Mouse (Mus musculus) neural tube, embryonic 11.5 days (tissue): ENCODE results near the gene Zfp706. TPM values are rescaled to one million over a fixed set of nuclear protein-coding genes. Genes with fewer than 3 reads are reported as not detected.
A peak's percentile ranks its signal among the peaks of the same experiment; 100 is the strongest.

Experiments used
- ATAC-seq: fragments of 200-750 bp; cut with Nextera tagmentation; 2 replicates; pipeline ENCODE4 v1.8.0; 2017; ENCODE audit warnings: moderate number of reproducible peaks, mild to moderate bottlenecking, moderate TSS enrichment, moderate library complexity; ENCODE audit not compliant: insufficient read depth, low FRiP score, low TSS enrichment
- DNase-seq: peaks from one replicate; pipeline ENCODE4 v3.0.0-alpha.2; 2015; ENCODE audit warnings: low spot score
- H3K27ac ChIP-seq: fragments of 300-500 bp; sonication (generic); 2 replicates; pipeline ENCODE4 v1.5.1; 2014; ENCODE audit warnings: low read depth, mild to moderate bottlenecking, low read length
- H3K27me3 ChIP-seq: fragments of 300-500 bp; sonication (generic); 2 replicates; pipeline ENCODE4 v1.6.1; 2014; ENCODE audit warnings: mild to moderate bottlenecking, low read length, mixed read lengths; ENCODE audit not compliant: control insufficient read depth, insufficient read depth
- H3K36me3 ChIP-seq: fragments of 300-500 bp; sonication (generic); 2 replicates; pipeline ENCODE4 v1.6.1; 2014; ENCODE audit warnings: mild to moderate bottlenecking, low read length, moderate library complexity, mixed read lengths; ENCODE audit not compliant: control insufficient read depth, insufficient read depth
- H3K4me1 ChIP-seq: fragments of 300-500 bp; sonication (generic); 2 replicates; pipeline ENCODE4 v1.6.1; 2014; ENCODE audit warnings: low read length, mixed read lengths; ENCODE audit not compliant: control insufficient read depth, insufficient read depth
- H3K4me2 ChIP-seq: fragments of 300-500 bp; sonication (generic); 2 replicates; pipeline ENCODE4 v1.6.1; 2014; ENCODE audit warnings: low read depth, mild to moderate bottlenecking, moderate library complexity
- H3K4me3 ChIP-seq: fragments of 300-500 bp; sonication (generic); 2 replicates; pipeline ENCODE4 v1.5.1; 2014; ENCODE audit warnings: low read depth, low read length
- H3K9ac ChIP-seq: fragments of 300-500 bp; sonication (generic); 2 replicates; pipeline ENCODE4 v1.6.1; 2014; ENCODE audit warnings: mild to moderate bottlenecking, low read length
- H3K9me3 ChIP-seq: fragments of 300-500 bp; sonication (generic); 2 replicates; pipeline ENCODE4 v1.6.1; 2016; ENCODE audit warnings: low read length; ENCODE audit not compliant: control insufficient read depth
- WGBS: fragments of 180-500 bp; shearing (Covaris S2); extraction: QIAGEN DNeasy Blood & Tissue Kit; methylation state at CpG from one replicate; pipeline ENCODE4 v1.1.7; 2014; 5-methylcytosine and 5-hydroxymethylcytosine counted together
- polyA plus RNA-seq: library from polyadenylated mRNA; unstranded; fragments of >200 nt; fragmentation: Nextera tagmentation; extraction: Ambion mirVana; gene quantifications from 2 replicates; pipeline ENCODE4 v1.2.1, GENCODE M21; 2014

Gene Zfp706
- polyA plus RNA-seq, 1 experiment from 2014 or later: 389 TPM

DNA sequence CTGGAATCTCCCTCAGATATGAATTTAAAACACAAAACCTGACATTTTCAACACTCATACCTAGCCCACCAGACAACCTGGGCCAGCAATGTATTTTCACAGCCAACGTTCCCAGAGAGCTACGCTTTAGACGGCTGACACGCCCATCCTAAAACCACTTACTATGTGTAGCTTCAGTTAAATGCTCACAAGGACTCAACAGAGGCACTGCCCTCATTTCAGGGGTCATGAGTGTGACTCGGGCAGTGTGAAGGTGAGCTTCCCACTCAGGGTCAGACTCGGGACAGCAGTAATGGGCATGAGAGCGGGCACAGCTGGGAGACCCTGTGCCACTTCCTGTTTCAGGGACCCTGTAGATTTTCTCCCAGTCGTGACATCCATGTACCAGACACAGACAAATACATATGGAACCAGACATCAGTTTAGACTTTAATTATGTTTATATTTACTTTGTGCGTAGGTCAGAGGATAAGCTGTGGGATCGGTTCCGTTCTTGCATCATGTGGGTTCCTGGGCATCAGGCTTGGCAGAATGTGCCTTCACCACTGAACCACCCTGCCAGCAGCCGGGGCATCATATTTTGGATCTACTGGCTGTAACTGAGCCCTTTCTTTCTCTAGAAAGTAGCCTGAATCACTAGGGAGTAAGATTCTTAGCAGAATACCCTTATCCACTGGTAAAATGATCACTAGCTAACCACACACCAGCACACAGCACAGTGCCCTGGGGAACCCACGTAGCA, 19.4 kb downstream of the Zfp706 start:
- Histone ChIP-seq H3K4me3 (no peak overlapping the region), H3K9ac (no peak overlapping the region), H3K4me1 (no peaks in the 10 kb centered on the region), H3K36me3 (no peaks in the 10 kb centered on the region), H3K27ac (no peak overlapping the region), H3K9me3 (no peaks in the 10 kb centered on the region), H3K4me2 (no peak overlapping the region), H3K27me3 (no peaks in the 10 kb centered on the region)
- 88% methylated on average over 13 of the region's 13 CpGs for WGBS
- ATAC-seq (no peak), DNase-seq (no peak)

DNA sequence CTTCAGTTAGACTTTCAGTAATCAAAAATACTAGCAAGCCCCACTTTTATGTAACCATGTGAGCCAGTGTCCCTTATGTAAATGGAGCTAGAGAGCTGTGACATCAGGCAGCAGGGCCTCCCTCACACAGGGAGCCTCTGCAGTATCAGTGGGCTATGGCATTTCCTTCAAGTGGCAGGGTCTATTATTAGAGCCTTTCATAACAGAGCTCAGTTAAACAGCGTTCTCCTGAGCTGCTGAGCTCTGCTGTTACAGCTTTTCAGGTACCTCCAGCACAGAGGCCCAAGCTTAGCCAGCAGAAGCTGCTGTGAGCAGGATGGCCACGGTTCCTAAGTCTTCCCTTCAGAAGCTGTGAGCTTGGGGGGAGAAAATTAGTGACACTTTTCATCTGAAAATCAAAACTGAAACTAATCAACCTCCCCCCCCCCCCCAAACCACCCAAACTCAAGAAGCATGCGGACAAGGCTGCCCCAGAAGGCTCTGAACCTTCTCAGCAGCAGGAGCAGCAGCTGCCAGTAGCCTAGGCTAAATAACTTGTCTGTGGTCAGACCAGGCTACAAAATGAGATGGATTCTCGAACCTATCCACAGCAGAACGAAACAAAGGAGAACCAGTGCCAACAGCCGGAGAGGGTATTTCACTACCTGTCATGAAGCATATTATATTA, 20.2 kb downstream of the Zfp706 start:
- Histone ChIP-seq H3K4me3 (no peak overlapping the region), H3K4me1 (no peaks in the 10 kb centered on the region), H3K36me3 (no peaks in the 10 kb centered on the region), H3K27ac (no peak overlapping the region), H3K9ac (no peak overlapping the region), H3K27me3 (no peaks in the 10 kb centered on the region), H3K4me2 (no peak overlapping the region), H3K9me3 (no peaks in the 10 kb centered on the region)
- no peak for ATAC-seq
- 67% methylated on average over 6 of the region's 6 CpGs for WGBS
- DNase-seq: no peak

DNA sequence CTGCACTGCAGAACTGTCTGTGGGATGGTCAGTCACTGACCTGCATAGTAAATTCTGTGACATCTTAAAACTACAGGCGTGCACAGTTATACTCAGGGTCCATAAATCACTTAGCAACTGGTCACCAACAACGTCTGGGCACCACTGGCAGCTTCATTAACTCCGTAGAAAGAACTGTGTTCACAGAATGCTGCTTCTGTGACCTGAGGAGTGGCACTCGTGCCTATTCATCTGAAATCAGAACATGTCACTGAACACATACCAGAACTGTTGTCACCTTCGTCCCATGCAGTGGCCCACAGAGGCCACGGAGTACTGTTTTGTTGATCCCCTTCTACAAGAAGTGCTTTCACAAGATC, 22.0 kb downstream of the Zfp706 start:
- no peak overlapping the region for H3K4me3 ChIP-seq
- no peak overlapping the region for H3K4me2 ChIP-seq
- no peak for ATAC-seq
- no peak overlapping the region for H3K9ac ChIP-seq
- 44% methylated on average over 6 of the region's 6 CpGs for WGBS
- H3K9me3 ChIP-seq: no peaks in the 10 kb centered on the region
- H3K4me1 ChIP-seq: no peaks in the 10 kb centered on the region
- H3K27me3 ChIP-seq: no peaks in the 10 kb centered on the region
- no peak overlapping the region for H3K27ac ChIP-seq
- DNase-seq: no peak
- no peaks in the 10 kb centered on the region for H3K36me3 ChIP-seq

DNA sequence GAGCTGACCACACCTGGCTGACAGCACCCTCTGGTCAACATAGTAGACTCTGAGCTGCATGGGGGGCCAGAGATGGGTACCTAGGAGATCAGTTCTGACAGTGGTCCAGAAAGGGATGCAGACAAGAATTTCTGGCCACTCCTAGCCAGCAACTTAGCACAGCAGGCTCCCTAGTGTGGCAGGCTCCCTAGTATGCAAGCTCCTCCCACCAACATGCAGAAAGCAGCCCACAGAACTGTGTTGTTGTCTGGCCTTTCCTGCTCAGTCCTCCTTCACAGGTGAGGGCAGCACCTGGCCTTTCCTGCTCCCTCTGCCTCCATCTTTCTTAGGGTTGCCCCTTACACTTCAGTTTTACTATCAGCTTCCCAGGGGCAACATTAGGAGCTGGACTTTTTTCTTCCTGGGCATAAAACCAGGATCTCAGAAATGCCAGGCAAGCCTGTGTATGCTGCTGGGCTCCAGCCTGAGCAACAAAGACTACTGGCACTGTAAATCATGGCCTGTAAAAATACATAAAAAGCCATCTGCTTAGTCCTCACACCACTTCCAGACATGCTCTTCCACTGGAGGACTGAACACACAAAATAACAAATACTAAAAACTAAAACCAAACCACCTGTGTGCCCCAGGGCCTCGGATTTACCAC, 22.5 kb downstream of the Zfp706 start:
- WGBS: 48% methylated on average over 1 of the region's 1 CpGs
- no peak overlapping the region for H3K4me3 ChIP-seq
- no peaks in the 10 kb centered on the region for H3K9me3 ChIP-seq
- H3K9ac ChIP-seq: no peak overlapping the region
- no peak for ATAC-seq
- DNase-seq: no peak
- H3K4me2 ChIP-seq: no peak overlapping the region
- H3K27me3 ChIP-seq: no peaks in the 10 kb centered on the region
- no peak overlapping the region for H3K27ac ChIP-seq
- peaks cover 3% of the 10 kb centered on the region; the same call in 1 of the 2 replicates for H3K4me1 ChIP-seq
- no peaks in the 10 kb centered on the region for H3K36me3 ChIP-seq

DNA sequence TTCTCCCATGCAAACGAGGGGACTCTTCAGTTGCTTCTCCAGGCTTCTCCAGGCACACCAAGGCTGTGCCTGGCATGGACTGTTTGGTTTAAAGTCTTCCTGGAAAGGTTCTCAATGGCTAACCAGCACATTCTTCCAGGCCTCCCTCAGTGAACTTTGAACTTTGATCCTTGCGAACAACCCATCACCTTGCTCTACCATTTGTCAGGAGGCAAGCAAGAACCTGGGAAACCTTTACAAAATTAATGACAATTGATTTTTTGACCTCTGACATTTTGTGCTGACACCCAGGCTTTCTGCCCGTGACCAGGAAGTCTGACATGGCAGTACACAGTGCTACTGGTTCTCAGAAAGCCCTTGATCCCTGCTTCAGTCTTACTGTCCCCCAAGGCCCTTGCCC, 24.1 kb downstream of the Zfp706 start:
- DNase-seq: no peak
- H3K4me2 ChIP-seq: no peak overlapping the region
- ATAC-seq: no peak
- H3K36me3 ChIP-seq: no peaks in the 10 kb centered on the region
- no peak overlapping the region for H3K9ac ChIP-seq
- 62% methylated on average over 3 of the region's 3 CpGs for WGBS
- no peak overlapping the region for H3K4me3 ChIP-seq
- H3K27ac ChIP-seq: no peak overlapping the region
- H3K9me3 ChIP-seq: no peaks in the 10 kb centered on the region
- H3K27me3 ChIP-seq: no peaks in the 10 kb centered on the region
- peaks cover 6% of the 10 kb centered on the region; the same call in 1 of the 2 replicates for H3K4me1 ChIP-seq

DNA sequence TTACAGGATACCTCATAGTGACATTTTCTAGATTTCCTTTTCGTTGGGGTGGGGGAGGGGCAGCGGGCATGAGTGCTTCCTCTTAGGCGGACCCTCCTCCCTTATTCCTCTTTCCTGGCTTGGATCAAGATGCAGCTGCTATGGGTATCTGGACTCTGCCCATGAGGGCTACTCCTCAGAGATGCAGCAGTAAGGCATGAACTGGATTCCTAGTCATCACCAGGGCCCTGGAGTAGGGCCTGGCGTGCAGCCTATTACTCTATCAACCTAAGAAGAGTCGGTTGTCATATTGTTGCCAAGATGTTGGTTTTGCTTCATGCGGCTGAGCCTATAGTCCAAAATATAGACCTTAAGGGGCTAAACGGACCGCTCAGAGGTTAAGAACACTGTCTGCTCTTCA, 27.3 kb downstream of the Zfp706 start:
- 49% methylated on average over 8 of the region's 8 CpGs for WGBS
- DNase-seq (no peak), ATAC-seq (peak; percentile 31; the same call in 1 of the 2 replicates)
- Histone ChIP-seq H3K9ac (no peak overlapping the region), H3K27me3 (no peaks in the 10 kb centered on the region), H3K27ac (no peak overlapping the region), H3K9me3 (no peaks in the 10 kb centered on the region), H3K36me3 (no peaks in the 10 kb centered on the region), H3K4me3 (peak overlapping the region; percentile 24; the same call in 1 of the 2 replicates), H3K4me2 (peak overlapping the region; percentile 44), H3K4me1 (peaks cover 6% of the 10 kb centered on the region; the same call in 1 of the 2 replicates)

DNA sequence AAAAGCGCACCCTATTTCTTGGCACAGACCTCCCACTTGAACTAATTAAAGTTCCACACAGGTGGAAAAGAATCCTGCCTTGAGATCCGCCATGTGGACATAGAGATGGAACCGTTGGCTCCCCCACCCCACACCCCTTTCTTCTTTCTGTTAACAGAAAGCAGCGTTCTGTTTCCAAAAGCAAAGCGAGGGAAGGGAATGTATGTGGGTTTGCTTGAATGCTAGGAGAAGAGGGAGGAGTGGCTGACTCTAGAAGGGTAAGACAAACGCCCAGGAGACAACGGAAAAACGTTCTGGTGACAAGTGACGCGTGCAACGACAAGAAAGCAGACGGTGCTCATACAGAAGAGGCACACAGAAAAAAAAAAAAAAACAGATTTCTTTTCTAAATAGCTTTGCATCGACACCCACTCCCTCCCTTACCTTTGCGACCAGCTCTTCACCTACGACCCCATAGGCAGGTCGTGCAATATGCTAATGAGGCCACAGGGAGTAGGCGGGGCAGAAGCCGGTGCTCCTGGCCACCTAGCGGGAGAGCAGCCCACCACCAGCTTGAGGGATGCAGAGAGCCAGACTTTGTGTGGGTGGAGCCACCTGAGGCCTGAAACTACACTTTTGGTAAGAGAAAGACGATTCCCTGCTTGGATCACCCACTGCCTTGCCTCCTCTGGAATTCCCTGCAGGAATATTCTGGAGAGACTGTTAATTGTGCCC, 27.9 kb downstream of the Zfp706 start:
- peaks cover 6% of the 10 kb centered on the region; the same call in 1 of the 2 replicates for H3K4me1 ChIP-seq
- ATAC-seq (peak; percentile 81), DNase-seq (peak; percentile 71)
- peak overlapping the region; percentile 24; the same call in 1 of the 2 replicates for H3K4me3 ChIP-seq
- H3K27ac ChIP-seq: no peak overlapping the region
- WGBS: 7% methylated on average over 20 of the region's 20 CpGs
- H3K9ac ChIP-seq: peak overlapping the region; percentile 19; the same call in 1 of the 2 replicates
- H3K36me3 ChIP-seq: no peaks in the 10 kb centered on the region
- peak overlapping the region; percentile 44 for H3K4me2 ChIP-seq
- H3K9me3 ChIP-seq: no peaks in the 10 kb centered on the region
- no peaks in the 10 kb centered on the region for H3K27me3 ChIP-seq

DNA sequence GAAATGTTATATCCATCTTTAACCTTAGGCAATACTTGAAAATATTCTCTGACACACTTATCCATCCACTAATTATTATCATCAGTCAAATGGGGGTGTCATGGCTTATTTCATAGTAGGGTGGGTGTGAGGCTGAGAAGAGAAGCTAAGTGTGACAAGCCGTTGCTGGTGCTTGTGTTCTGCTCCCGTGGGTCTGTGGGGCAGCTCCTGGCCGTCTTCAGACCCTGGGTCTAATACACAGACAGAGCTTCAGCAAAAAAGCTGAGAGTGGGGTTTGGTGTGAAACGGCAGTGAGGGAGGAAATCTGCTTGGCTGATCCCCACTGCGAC, 28.4 kb downstream of the Zfp706 start:
- no peak overlapping the region for H3K27ac ChIP-seq
- H3K36me3 ChIP-seq: no peaks in the 10 kb centered on the region
- no peaks in the 10 kb centered on the region for H3K27me3 ChIP-seq
- DNase-seq (no peak), ATAC-seq (no peak)
- no peak overlapping the region; the same call in 1 of the 2 replicates for H3K4me2 ChIP-seq
- WGBS: 45% methylated on average over 5 of the region's 5 CpGs
- H3K9ac ChIP-seq: no peak overlapping the region
- peaks cover 6% of the 10 kb centered on the region; the same call in 1 of the 2 replicates for H3K4me1 ChIP-seq
- no peak overlapping the region for H3K4me3 ChIP-seq
- no peaks in the 10 kb centered on the region for H3K9me3 ChIP-seq
